Mouse (Mus musculus) gastrocnemius, postnatal 14 days (tissue): ENCODE measurements around the gene Pfdn5. TPM values are rescaled to one million over a fixed set of nuclear protein-coding genes. Genes with fewer than 3 reads are reported as not detected.
A peak's percentile ranks its signal among the peaks of the same experiment; 100 is the strongest.

Experiments
- DNase-seq: peaks from one replicate; pipeline ENCODE4 v3.0.0; 2021; ENCODE audit warnings: mixed read lengths
- intact Hi-C: fragments of 180-260 bp; cut with DNase I; formaldehyde crosslinking; loops from one replicate; pipeline ENCODE4 v1.15.1; 2025; ENCODE audit warnings: low total_unique reads
- total RNA-seq, 2 experiments: library from RNA; stranded (reverse); gene quantifications; 2 replicates each; pipeline ENCODE4 v1.2.3; 2021

Gene Pfdn5
- total RNA-seq, 2 experiments from 2014 or later = 212 to 228 TPM

- intact Hi-C loops = no loop called here
- DNase-seq = no peak
Measured at GRCm38 (mm10) chr15:102362648-102363047, 36.7 kb downstream of the Pfdn5 start.

- intact Hi-C loops = no loop called here
- DNase-seq = no peak
Measured at GRCm38 (mm10) chr15:102364678-102365077, 38.8 kb downstream of the Pfdn5 start.

- intact Hi-C loops = no loop called here
- no peak for DNase-seq
Measured at GRCm38 (mm10) chr15:102366238-102366637, 40.3 kb downstream of the Pfdn5 start.

- DNase-seq = no peak
- intact Hi-C loops = no loop called here
Measured at GRCm38 (mm10) chr15:102366733-102367344, 40.9 kb downstream of the Pfdn5 start, which contains the start of gene Sp7. TSS of gene Sp7 (minus strand) at chr15:102367182.

GRCm38 (mm10) chr15:102369972-102370371 lies 44.1 kb downstream of the Pfdn5 start:
- intact Hi-C loops = no loop called here
- DNase-seq = no peak

GRCm38 (mm10) chr15:102370727-102371126 lies 44.8 kb downstream of the Pfdn5 start:
- no peak for DNase-seq
- intact Hi-C loops = no loop called here

- DNase-seq = peak; percentile 68
- intact Hi-C loops = loop anchor here (5.0 kb wide), 1 partner anchor 34 kb away; no protein-coding TSS in a partner anchor
Measured at GRCm38 (mm10) chr15:102376453-102377162, 50.7 kb downstream of the Pfdn5 start.

GRCm38 (mm10) chr15:102377163-102377543 lies 51.2 kb downstream of the Pfdn5 start:
- peak; percentile 89 for DNase-seq
- intact Hi-C loops = loop anchor here (5.0 kb wide), 1 partner anchor 35 kb away; no protein-coding TSS in a partner anchor

GRCm38 (mm10) chr15:102377810-102378262 lies 51.9 kb downstream of the Pfdn5 start:
- intact Hi-C loops = loop anchor here (5.0 kb wide), 1 partner anchor 36 kb away; no protein-coding TSS in a partner anchor
- DNase-seq = peak; percentile 81

Other genes starting within 250 kb of the Pfdn5 start
- gene Tns2, start 225.7 kb upstream of the Pfdn5 start, total RNA-seq = 10 to 100 TPM; 29.8 to 45.6 TPM
- gene Spryd3, start 189.9 kb upstream of the Pfdn5 start, total RNA-seq = 10 to 100 TPM; 10.0 to 12.0 TPM
- gene Igfbp6, start 181.8 kb upstream of the Pfdn5 start, total RNA-seq = 10 to 100 TPM; 65.6 to 80.6 TPM
- gene Soat2, start 175.6 kb upstream of the Pfdn5 start, total RNA-seq = under 1 TPM in 1 of 2 experiments, not detected in 1; 0.13 TPM
- gene Zfp740, start 122.9 kb upstream of the Pfdn5 start, total RNA-seq = 10 to 100 TPM; 27.6 to 30.5 TPM
- 10 to 100 TPM; 14.1 to 15.6 TPM for gene Csad, start 121.4 kb upstream of the Pfdn5 start, total RNA-seq
- 1 to 10 TPM; 1.0 to 1.1 TPM for gene Itgb7, start 94.2 kb upstream of the Pfdn5 start, total RNA-seq
- 10 to 100 TPM; 12.9 to 13.2 TPM for gene Rarg, start 68.6 kb upstream of the Pfdn5 start, total RNA-seq
- not detected for gene Gm9918, start 55.6 kb upstream of the Pfdn5 start, total RNA-seq
- 10 to 100 TPM; 14.5 to 14.9 TPM for gene Mfsd5, start 46.7 kb upstream of the Pfdn5 start, total RNA-seq
- 1 to 10 TPM; 1.1 to 4.1 TPM for gene Espl1, start 29.9 kb upstream of the Pfdn5 start, total RNA-seq
- gene Myg1, start 5.6 kb downstream of the Pfdn5 start, total RNA-seq = 10 to 100 TPM; 17.6 to 19.0 TPM
- 1 to 10 TPM; 7.2 to 8.4 TPM for gene Aaas, start 24.7 kb downstream of the Pfdn5 start, total RNA-seq
- gene Sp7, start 41.1 kb downstream of the Pfdn5 start, total RNA-seq = under 1 TPM; 0.11 to 0.14 TPM
- gene Sp1, start 80.0 kb downstream of the Pfdn5 start, total RNA-seq = 10 to 100 TPM; 27.5 to 31.2 TPM
- gene Amhr2, start 119.3 kb downstream of the Pfdn5 start, total RNA-seq = 1 to 10 TPM; 4.5 to 5.0 TPM
- gene Prr13, start 132.9 kb downstream of the Pfdn5 start, total RNA-seq = 10 to 100 TPM; 12.1 to 13.6 TPM
- gene Pcbp2, start 144.4 kb downstream of the Pfdn5 start, total RNA-seq = 100 to 1,000 TPM; 382 to 414 TPM
- not detected for gene Gm10337, start 177.6 kb downstream of the Pfdn5 start, total RNA-seq
- gene Map3k12, start 190.9 kb downstream of the Pfdn5 start, total RNA-seq = 1 to 10 TPM; 3.1 TPM
- gene Tarbp2, start 192.1 kb downstream of the Pfdn5 start, total RNA-seq = 10 to 100 TPM; 37.9 to 40.2 TPM
- gene Npff, start 198.8 kb downstream of the Pfdn5 start, total RNA-seq = 1 to 10 TPM; 1.4 to 1.7 TPM